Mouse (Mus musculus): ENCODE measurements around the gene Triml2. TPM values are rescaled to one million over a fixed set of nuclear protein-coding genes. Genes with fewer than 3 reads are reported as not detected.

The Triml2 gene
- polyA plus RNA-seq (2012; rRNA removed): not detected in 2 replicates

DNA sequence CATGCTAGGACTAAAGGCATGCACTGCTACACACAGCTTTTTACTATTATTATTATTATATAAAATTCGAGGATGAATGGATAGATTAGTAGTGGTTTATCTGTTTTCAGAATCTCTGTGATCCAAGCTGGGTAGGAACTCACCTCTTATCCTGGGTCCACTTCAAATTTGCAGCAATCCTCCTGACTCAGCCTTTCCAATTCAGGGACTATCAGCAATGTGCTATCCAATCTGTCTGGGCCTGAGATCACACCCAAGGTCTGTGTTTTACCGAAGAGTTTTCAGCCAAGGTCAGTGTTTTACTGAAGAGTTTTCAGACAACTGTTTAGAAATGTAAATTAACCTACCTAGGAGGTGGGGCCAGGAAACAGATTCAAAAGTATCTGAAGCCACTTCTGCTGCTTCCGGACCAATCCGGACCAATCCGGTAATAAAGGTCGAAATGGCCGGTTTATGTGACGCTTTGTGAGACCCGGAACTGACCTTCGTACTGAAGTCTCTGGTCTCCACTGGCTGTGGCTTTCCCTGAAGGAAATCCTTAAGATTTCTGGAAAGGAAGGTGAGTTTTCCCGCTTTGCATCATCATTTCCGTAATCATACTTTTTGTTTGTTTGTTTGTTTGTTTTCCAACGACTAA, at the start of gene Triml2:
TSS of gene Triml2 (plus strand) at position 488 of the 637 bp plus-strand sequence.

DNA sequence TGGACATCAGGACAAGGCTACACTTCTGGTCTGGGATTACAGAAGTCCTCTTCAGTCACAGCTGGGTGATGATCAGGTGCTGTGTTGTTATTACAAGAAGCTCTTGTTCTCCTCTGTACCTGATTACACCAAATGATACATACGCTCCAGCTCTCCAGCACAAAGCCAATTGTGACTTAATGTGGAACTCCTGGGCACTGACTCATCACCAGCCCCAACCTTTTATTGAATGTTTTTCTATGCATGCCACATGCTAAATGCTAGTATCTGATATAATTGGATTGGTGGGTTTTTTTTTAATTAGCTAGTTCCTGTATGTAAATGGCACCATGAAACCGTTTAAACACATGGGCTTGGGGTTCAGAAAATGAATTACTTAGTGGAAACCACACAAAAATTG, 39.0 kb upstream of the Triml2 start, which contains the start of gene Triml1:
TSS of gene Triml1 (minus strand) at position 101 of the 400 bp plus-strand sequence.

Other genes with a start within 250 kb of the Triml2 start
- gene Triml1, start 39.1 kb upstream of the Triml2 start, polyA plus RNA-seq (2012; rRNA removed): not detected in 2 replicates
- not detected in 2 replicates for gene Zfp42, start 126.4 kb downstream of the Triml2 start, polyA plus RNA-seq (2012; rRNA removed)

Data from colon, adult 2 months (tissue).